35 mouse cellular contexts compared by ENCODE assay signal in genomic region chr19:31590701-31591100, GRCm38 (mm10).
"Had no signal": no experiment of that assay in that cellular context is flagged by ENCODE, and none has a peak within 500 bp of the region (broad histone marks: within the 10 kb centered on the region; RNA-seq: fewer than 3 reads in every experiment).

No protein-coding gene starts in this region.

- H3K4me1 ChIP-seq: heart, embryonic 10.5 days; heart, embryonic 12.5 days; heart, embryonic 13.5 days; heart, embryonic 15.5 days; hindbrain, embryonic 10.5 days; hindbrain, embryonic 12.5 days; hindbrain, embryonic 13.5 days; hindbrain, embryonic 15.5 days; intestine, embryonic 15.5 days; kidney, embryonic 15.5 days had no signal

- H3K9ac ChIP-seq: heart, embryonic 12.5 days; heart, embryonic 13.5 days; heart, embryonic 15.5 days; hindbrain, embryonic 12.5 days; hindbrain, embryonic 13.5 days; hindbrain, embryonic 14.5 days; hindbrain, embryonic 15.5 days; intestine, embryonic 15.5 days; kidney, embryonic 15.5 days had no signal

- ATAC-seq: hindbrain, embryonic 16.5 days; hindbrain, postnatal 0 days; inflammation-experienced regulatory T-cells, adult 6 months; intestine, embryonic 15.5 days; intestine, embryonic 16.5 days; intestine, postnatal 0 days had no signal

- H3K4me3 ChIP-seq: heart, embryonic 10.5 days; heart, embryonic 12.5 days; heart, embryonic 13.5 days; heart, embryonic 15.5 days; hindbrain, embryonic 10.5 days; hindbrain, embryonic 12.5 days; hindbrain, embryonic 13.5 days; hindbrain, embryonic 15.5 days; intestine, embryonic 15.5 days; kidney, embryonic 15.5 days; layer of hippocampus, adult 2 months had no signal

- DNase-seq: heart, postnatal 10 days; heart, postnatal 14 days; heart, postnatal 36 days; heart, postnatal 4 days; kidney, adult 11 months; kidney, adult 18-20 months; kidney, adult 2 months; kidney, adult 8-10 months; kidney, adult 9 months; kidney, postnatal 10 days; kidney, postnatal 14 days; kidney, postnatal 25 days; kidney, postnatal 36 days; kidney, postnatal 4 days; layer of hippocampus, adult 9-11 months; layer of hippocampus, postnatal 36 days had no signal

- H3K9me3 ChIP-seq: heart, embryonic 10.5 days; heart, embryonic 12.5 days; heart, embryonic 13.5 days; heart, embryonic 15.5 days; hindbrain, embryonic 10.5 days; hindbrain, embryonic 12.5 days; hindbrain, embryonic 13.5 days; hindbrain, embryonic 15.5 days; intestine, embryonic 15.5 days; kidney, embryonic 15.5 days had no signal

- H3K36me3 ChIP-seq: heart, embryonic 10.5 days; heart, embryonic 12.5 days; heart, embryonic 13.5 days; heart, embryonic 15.5 days; hindbrain, embryonic 10.5 days; hindbrain, embryonic 12.5 days; hindbrain, embryonic 13.5 days; hindbrain, embryonic 15.5 days; intestine, embryonic 15.5 days; kidney, embryonic 15.5 days had no signal

- H3K27me3 ChIP-seq: heart, embryonic 12.5 days; heart, embryonic 13.5 days; heart, embryonic 15.5 days; hindbrain, embryonic 12.5 days; hindbrain, embryonic 13.5 days; hindbrain, embryonic 15.5 days; intestine, embryonic 15.5 days; kidney, embryonic 15.5 days had no signal

- H3K4me2 ChIP-seq: heart, embryonic 11.5 days; heart, embryonic 12.5 days; heart, embryonic 13.5 days; heart, embryonic 15.5 days; hindbrain, embryonic 12.5 days; hindbrain, embryonic 13.5 days; hindbrain, embryonic 14.5 days; hindbrain, embryonic 15.5 days; intestine, embryonic 15.5 days; kidney, embryonic 15.5 days had no signal

- H3K27ac ChIP-seq: heart, embryonic 10.5 days; heart, embryonic 13.5 days; heart, embryonic 15.5 days; hindbrain, embryonic 10.5 days; hindbrain, embryonic 12.5 days; hindbrain, embryonic 13.5 days; hindbrain, embryonic 14.5 days; hindbrain, embryonic 15.5 days; hindbrain, postnatal 0 days; intestine, embryonic 15.5 days; kidney, embryonic 15.5 days; kidney, postnatal 0 days; layer of hippocampus, adult 2 months had no signal
